Mouse (Mus musculus): ENCODE results near the gene 5530401A14Rik.

The 5530401A14Rik gene

GRCm38 (mm10) chr11:81937516-81937915 is 77.0 kb downstream of the 5530401A14Rik start:
- DNase-seq (ENCODE audit: low spot score), result no peak

- no peak for DNase-seq (ENCODE audit: low spot score)
Measured at GRCm38 (mm10) chr11:81940988-81941387, 80.5 kb downstream of the 5530401A14Rik start.

DNA sequence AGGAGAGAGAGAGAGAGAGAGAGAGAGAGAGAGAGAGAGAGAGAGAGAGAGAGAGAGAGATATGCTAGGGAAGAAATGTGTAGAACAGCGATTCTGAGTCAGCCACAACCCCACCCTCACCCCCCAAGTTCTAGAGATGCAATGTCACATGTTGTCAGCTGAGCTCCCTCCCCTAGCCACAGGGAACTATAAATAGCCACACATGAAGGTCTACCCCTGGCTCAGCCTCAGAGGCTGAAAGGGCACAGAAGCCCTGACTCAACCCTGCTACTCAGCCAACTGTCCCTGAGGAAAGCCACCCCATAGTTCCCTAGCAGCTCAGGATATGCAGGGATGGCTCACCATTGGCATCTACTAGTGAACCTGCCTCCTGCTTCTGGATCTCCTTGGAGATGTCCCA is 81.7 kb downstream of the 5530401A14Rik start:
- no peak for DNase-seq (ENCODE audit: low spot score)
